Mouse (Mus musculus): ENCODE results near the gene Ap1s1.
A peak's percentile ranks its signal among the peaks of the same experiment; 100 is the strongest.

The Ap1s1 gene

GRCm38 (mm10) chr5:137065454-137065853 lies 19.5 kb upstream of the Ap1s1 start:
- no peak for DNase-seq (ENCODE audit: low spot score)

GRCm38 (mm10) chr5:137062601-137063000 lies 16.7 kb upstream of the Ap1s1 start:
- no peak for DNase-seq (ENCODE audit: low spot score)

GRCm38 (mm10) chr5:137061809-137062481 lies 16.0 kb upstream of the Ap1s1 start:
- DNase-seq (ENCODE audit: low spot score): no peak

GRCm38 (mm10) chr5:137054873-137055272 lies 8.9 kb upstream of the Ap1s1 start:
- no peak for DNase-seq (ENCODE audit: low spot score)

- DNase-seq (ENCODE audit: low spot score): no peak
These were observed 8.4 kb upstream of the Ap1s1 start for GRCm38 (mm10) chr5:137054299-137054698.

- DNase-seq (ENCODE audit: low spot score): no peak
These were observed 6.1 kb upstream of the Ap1s1 start for GRCm38 (mm10) chr5:137051914-137052505.

- DNase-seq (ENCODE audit: low spot score): no peak
These were observed 5.2 kb upstream of the Ap1s1 start for GRCm38 (mm10) chr5:137051125-137051524.

GRCm38 (mm10) chr5:137046991-137047390 lies 1.1 kb upstream of the Ap1s1 start:
- DNase-seq (ENCODE audit: low spot score): no peak

GRCm38 (mm10) chr5:137046324-137046718 lies 386 bp upstream of the Ap1s1 start:
- no peak for DNase-seq (ENCODE audit: low spot score)

GRCm38 (mm10) chr5:137043997-137044396 lies 1.9 kb downstream of the Ap1s1 start:
- DNase-seq (ENCODE audit: low spot score): no peak

- no peak for DNase-seq (ENCODE audit: low spot score)
These were observed 4.5 kb downstream of the Ap1s1 start for GRCm38 (mm10) chr5:137041442-137041841.

- no peak for DNase-seq (ENCODE audit: low spot score)
These were observed 6.5 kb downstream of the Ap1s1 start for GRCm38 (mm10) chr5:137039453-137039852.

- DNase-seq (ENCODE audit: low spot score): no peak
These were observed 9.7 kb downstream of the Ap1s1 start for GRCm38 (mm10) chr5:137036211-137036610.

- peak; percentile 79 for DNase-seq (ENCODE audit: low spot score)
These were observed 13.3 kb downstream of the Ap1s1 start for GRCm38 (mm10) chr5:137032641-137033074.

GRCm38 (mm10) chr5:137032033-137032421 lies 13.9 kb downstream of the Ap1s1 start:
- DNase-seq (ENCODE audit: low spot score): no peak

GRCm38 (mm10) chr5:137031076-137032032 lies 14.6 kb downstream of the Ap1s1 start:
- DNase-seq (ENCODE audit: low spot score): no peak

- DNase-seq (ENCODE audit: low spot score): no peak
These were observed 15.5 kb downstream of the Ap1s1 start for GRCm38 (mm10) chr5:137030416-137030810.

GRCm38 (mm10) chr5:137029643-137030415 lies 16.1 kb downstream of the Ap1s1 start:
- DNase-seq (ENCODE audit: low spot score): peak; percentile 83

- DNase-seq (ENCODE audit: low spot score): no peak
These were observed 16.7 kb downstream of the Ap1s1 start for GRCm38 (mm10) chr5:137029273-137029585.

- DNase-seq (ENCODE audit: low spot score): no peak
These were observed 17.2 kb downstream of the Ap1s1 start for GRCm38 (mm10) chr5:137028561-137029272.

GRCm38 (mm10) chr5:137026092-137026491 lies 19.8 kb downstream of the Ap1s1 start, which contains the start of gene Vgf:
Vgf (plus strand) TSS chr5:137026392.
- no peak for DNase-seq (ENCODE audit: low spot score)
